Mouse (Mus musculus): Measurements from ENCODE around the gene Copz2. TPM values are rescaled to one million over a fixed set of nuclear protein-coding genes. Genes with fewer than 3 reads are reported as not detected.
A peak's percentile ranks its signal among the peaks of the same experiment; 100 is the strongest.
"Not testable (repeated sequence)": the region's sequence is repeated elsewhere in the genome, so short reads cannot be mapped to it uniquely, and the experiment has no call there.

Copz2 gene
- polyA plus RNA-seq (2015; fragmentation: Nextera tagmentation; extraction: Ambion mirVana), result 12.3 and 13.8 TPM in 2 replicates

GRCm38 (mm10) chr11:96849681-96850467 lies at the start of gene Copz2:
Gene Copz2 (plus strand): TSS chr11:96849870.
- no peak; the same call in 1 of the 2 replicates for ATAC-seq
- H3K27ac ChIP-seq, result no peak within 1 kb of the TSS
- peaks cover 13% of the 10 kb centered on the region for H3K4me1 ChIP-seq
- H3K27me3 ChIP-seq, result peaks cover 19% of the 10 kb centered on the region
- H3K36me3 ChIP-seq (ENCODE audit: poor library complexity, severe bottlenecking), result no peaks in the 10 kb centered on the region
- H3K4me3 ChIP-seq, result peak within 1 kb of the TSS; percentile 47
- no peaks in the 10 kb centered on the region for H3K9me3 ChIP-seq (replicated peaks)
- peak within 1 kb of the TSS; percentile 76 for H3K4me2 ChIP-seq
- H3K9ac ChIP-seq, result peak within 1 kb of the TSS; percentile 60
- WGBS, result 1% methylated on average over 59 of the region's 60 CpGs

DNA sequence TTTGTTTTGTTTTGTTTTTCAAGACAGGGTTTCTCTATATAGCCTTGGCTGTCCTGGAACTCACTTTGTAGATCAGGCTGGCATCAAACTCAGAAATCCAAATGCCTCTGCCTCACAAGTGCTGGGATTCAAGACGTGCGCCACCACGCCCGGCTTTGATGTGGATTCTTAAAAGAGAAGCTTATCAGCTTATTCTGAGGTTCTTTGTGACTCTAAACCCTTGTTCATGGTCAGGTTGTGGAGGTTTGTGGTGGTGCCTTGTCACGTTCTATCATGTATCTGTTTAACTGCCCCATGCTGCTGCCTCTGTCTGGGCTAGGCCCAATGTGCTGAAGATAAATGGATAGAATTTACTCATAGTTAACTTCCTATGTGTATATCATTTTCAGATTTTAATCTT lies 44.1 kb upstream of the Copz2 start:
- H3K36me3 ChIP-seq (ENCODE audit: poor library complexity, severe bottlenecking), result peaks cover 96% of the 10 kb centered on the region
- no peak overlapping the region for H3K4me2 ChIP-seq
- WGBS, result 86% methylated on average over 5 of the region's 5 CpGs
- no peak overlapping the region for H3K4me3 ChIP-seq
- no peaks in the 10 kb centered on the region for H3K27me3 ChIP-seq
- H3K9ac ChIP-seq, result no peak overlapping the region
- no peak for ATAC-seq
- H3K4me1 ChIP-seq, result no peaks in the 10 kb centered on the region
- H3K27ac ChIP-seq, result no peak overlapping the region
- no peaks in the 10 kb centered on the region for H3K9me3 ChIP-seq (replicated peaks)

DNA sequence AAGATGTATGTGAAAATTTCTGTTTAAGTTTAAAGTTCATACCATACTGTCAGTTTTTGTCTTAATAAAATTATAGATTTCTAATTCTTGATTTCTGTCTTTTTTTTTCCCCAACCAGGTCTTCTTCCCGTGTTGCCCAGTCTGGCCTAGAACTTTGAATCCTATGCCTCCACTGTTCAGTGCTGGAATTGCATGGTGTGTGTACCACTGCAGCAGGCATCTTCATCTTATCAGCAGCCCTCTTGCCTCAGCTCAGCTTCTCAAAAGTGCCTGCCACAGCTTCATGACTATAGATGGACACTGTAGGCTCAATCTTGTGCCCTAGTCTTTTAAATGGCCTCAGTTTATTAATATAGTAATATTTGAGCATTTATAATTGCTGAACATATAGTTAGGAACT lies 41.6 kb upstream of the Copz2 start:
- H3K27ac ChIP-seq, result no peak overlapping the region
- H3K9me3 ChIP-seq (replicated peaks), result no peaks in the 10 kb centered on the region
- H3K4me2 ChIP-seq, result no peak overlapping the region
- H3K4me1 ChIP-seq, result no peaks in the 10 kb centered on the region
- H3K27me3 ChIP-seq, result no peaks in the 10 kb centered on the region
- 63% methylated on average over 1 of the region's 1 CpGs for WGBS
- no peak for ATAC-seq
- peaks cover 97% of the 10 kb centered on the region for H3K36me3 ChIP-seq (ENCODE audit: poor library complexity, severe bottlenecking)
- H3K9ac ChIP-seq, result no peak overlapping the region
- H3K4me3 ChIP-seq, result no peak overlapping the region

- no peaks in the 10 kb centered on the region for H3K9me3 ChIP-seq (replicated peaks)
- no peaks in the 10 kb centered on the region for H3K27me3 ChIP-seq
- WGBS, result 95% methylated on average over 6 of the region's 6 CpGs
- no peak for ATAC-seq
- H3K4me2 ChIP-seq, result no peak overlapping the region
- H3K9ac ChIP-seq, result no peak overlapping the region
- H3K27ac ChIP-seq, result no peak overlapping the region
- H3K4me1 ChIP-seq, result no peaks in the 10 kb centered on the region
- no peak overlapping the region for H3K4me3 ChIP-seq
- H3K36me3 ChIP-seq (ENCODE audit: poor library complexity, severe bottlenecking), result peaks cover 92% of the 10 kb centered on the region
These were observed 40.0 kb upstream of the Copz2 start for GRCm38 (mm10) chr11:96809562-96810235.

- not testable (repeated sequence) for H3K9ac ChIP-seq; H3K4me3 ChIP-seq; H3K9me3 ChIP-seq (replicated peaks); H3K27ac ChIP-seq; H3K4me1 ChIP-seq; H3K4me2 ChIP-seq; ATAC-seq; H3K27me3 ChIP-seq
- peaks cover 84% of the 10 kb centered on the region for H3K36me3 ChIP-seq (ENCODE audit: poor library complexity, severe bottlenecking)
- WGBS, result 79% methylated on average over 1 of the region's 1 CpGs
These were observed 38.5 kb upstream of the Copz2 start for GRCm38 (mm10) chr11:96811188-96811587.

GRCm38 (mm10) chr11:96813455-96813854 lies 36.2 kb upstream of the Copz2 start:
- Histone ChIP-seq H3K9me3 (replicated peaks) (no peaks in the 10 kb centered on the region), H3K27me3 (no peaks in the 10 kb centered on the region), H3K9ac (no peak overlapping the region), H3K4me1 (no peaks in the 10 kb centered on the region), H3K27ac (no peak overlapping the region), H3K36me3 (ENCODE audit: poor library complexity, severe bottlenecking) (peaks cover 86% of the 10 kb centered on the region), H3K4me2 (no peak overlapping the region), H3K4me3 (no peak overlapping the region)
- ATAC-seq, result no peak
- 86% methylated on average over 4 of the region's 4 CpGs for WGBS

GRCm38 (mm10) chr11:96813920-96814319 lies 35.8 kb upstream of the Copz2 start:
- Histone ChIP-seq H3K27ac (no peak overlapping the region), H3K9ac (no peak overlapping the region), H3K9me3 (replicated peaks) (no peaks in the 10 kb centered on the region), H3K4me3 (no peak overlapping the region), H3K27me3 (no peaks in the 10 kb centered on the region), H3K4me2 (no peak overlapping the region), H3K36me3 (ENCODE audit: poor library complexity, severe bottlenecking) (peaks cover 86% of the 10 kb centered on the region), H3K4me1 (no peaks in the 10 kb centered on the region)
- 93% methylated on average over 5 of the region's 5 CpGs for WGBS
- ATAC-seq, result no peak

GRCm38 (mm10) chr11:96814443-96814842 lies 35.2 kb upstream of the Copz2 start:
- WGBS, result 92% methylated on average over 2 of the region's 2 CpGs
- Histone ChIP-seq H3K27ac (no peak overlapping the region), H3K27me3 (no peaks in the 10 kb centered on the region), H3K36me3 (ENCODE audit: poor library complexity, severe bottlenecking) (peaks cover 86% of the 10 kb centered on the region), H3K4me1 (no peaks in the 10 kb centered on the region), H3K4me3 (no peak overlapping the region), H3K9ac (no peak overlapping the region), H3K4me2 (no peak overlapping the region), H3K9me3 (replicated peaks) (no peaks in the 10 kb centered on the region)
- ATAC-seq, result no peak

DNA sequence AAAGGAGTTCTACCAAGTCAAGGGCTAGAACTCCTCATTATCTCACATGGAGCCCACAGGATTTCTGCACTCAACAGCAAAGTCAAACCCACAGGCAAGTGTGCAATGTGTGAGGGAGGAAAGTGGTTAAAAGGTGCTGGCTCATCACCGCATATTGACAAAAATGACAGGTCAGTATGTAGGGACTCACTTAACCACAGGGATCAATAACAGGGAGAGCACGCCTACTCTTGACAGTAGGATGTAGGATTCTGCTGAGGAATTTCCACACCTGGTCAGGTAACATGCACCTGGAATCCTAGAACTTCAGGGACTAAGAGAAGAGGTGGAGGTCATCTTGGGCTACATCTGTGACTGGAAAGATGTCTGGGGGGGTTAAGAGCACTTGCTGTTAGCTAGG lies 33.8 kb upstream of the Copz2 start:
- Histone ChIP-seq H3K27ac (no peak overlapping the region), H3K4me3 (no peak overlapping the region), H3K36me3 (ENCODE audit: poor library complexity, severe bottlenecking) (peaks cover 86% of the 10 kb centered on the region), H3K4me2 (no peak overlapping the region), H3K27me3 (no peaks in the 10 kb centered on the region), H3K4me1 (no peaks in the 10 kb centered on the region), H3K9me3 (replicated peaks) (no peaks in the 10 kb centered on the region), H3K9ac (no peak overlapping the region)
- WGBS, result 99% methylated on average over 2 of the region's 2 CpGs
- no peak for ATAC-seq

DNA sequence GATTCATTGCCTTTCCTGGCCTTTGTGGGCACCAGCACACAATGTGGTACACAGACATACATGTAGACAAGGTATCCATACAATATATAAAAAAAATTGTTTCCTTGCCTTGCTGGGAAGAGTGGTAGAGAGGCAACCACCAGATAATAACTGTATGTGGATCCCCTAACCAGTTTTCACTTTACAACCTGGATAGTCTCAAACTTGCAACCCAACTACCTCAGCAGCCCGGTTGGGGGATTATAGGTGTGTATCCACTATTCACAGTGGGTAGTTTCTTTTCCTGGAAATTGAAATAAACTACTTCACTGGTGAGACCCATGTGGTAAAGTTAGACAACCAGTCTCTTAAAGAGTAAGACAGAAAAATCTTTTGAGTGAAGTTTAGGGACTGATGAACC lies 33.2 kb upstream of the Copz2 start:
- no peaks in the 10 kb centered on the region for H3K27me3 ChIP-seq
- H3K9ac ChIP-seq, result no peak overlapping the region
- H3K27ac ChIP-seq, result no peak overlapping the region
- peaks cover 86% of the 10 kb centered on the region for H3K36me3 ChIP-seq (ENCODE audit: poor library complexity, severe bottlenecking)
- WGBS, result 88% methylated on average over 1 of the region's 1 CpGs
- ATAC-seq, result no peak
- H3K4me2 ChIP-seq, result no peak overlapping the region
- H3K4me1 ChIP-seq, result no peaks in the 10 kb centered on the region
- H3K9me3 ChIP-seq (replicated peaks), result no peaks in the 10 kb centered on the region
- no peak overlapping the region for H3K4me3 ChIP-seq

- H3K27me3 ChIP-seq, result no peaks in the 10 kb centered on the region
- H3K4me3 ChIP-seq, result no peak overlapping the region
- 61% methylated on average over 5 of the region's 5 CpGs for WGBS
- no peaks in the 10 kb centered on the region for H3K9me3 ChIP-seq (replicated peaks)
- H3K9ac ChIP-seq, result no peak overlapping the region
- H3K36me3 ChIP-seq (ENCODE audit: poor library complexity, severe bottlenecking), result peaks cover 86% of the 10 kb centered on the region
- H3K27ac ChIP-seq, result no peak overlapping the region
- no peak for ATAC-seq
- H3K4me1 ChIP-seq, result no peaks in the 10 kb centered on the region
- H3K4me2 ChIP-seq, result no peak overlapping the region
These were observed 32.7 kb upstream of the Copz2 start for GRCm38 (mm10) chr11:96816979-96817378.

DNA sequence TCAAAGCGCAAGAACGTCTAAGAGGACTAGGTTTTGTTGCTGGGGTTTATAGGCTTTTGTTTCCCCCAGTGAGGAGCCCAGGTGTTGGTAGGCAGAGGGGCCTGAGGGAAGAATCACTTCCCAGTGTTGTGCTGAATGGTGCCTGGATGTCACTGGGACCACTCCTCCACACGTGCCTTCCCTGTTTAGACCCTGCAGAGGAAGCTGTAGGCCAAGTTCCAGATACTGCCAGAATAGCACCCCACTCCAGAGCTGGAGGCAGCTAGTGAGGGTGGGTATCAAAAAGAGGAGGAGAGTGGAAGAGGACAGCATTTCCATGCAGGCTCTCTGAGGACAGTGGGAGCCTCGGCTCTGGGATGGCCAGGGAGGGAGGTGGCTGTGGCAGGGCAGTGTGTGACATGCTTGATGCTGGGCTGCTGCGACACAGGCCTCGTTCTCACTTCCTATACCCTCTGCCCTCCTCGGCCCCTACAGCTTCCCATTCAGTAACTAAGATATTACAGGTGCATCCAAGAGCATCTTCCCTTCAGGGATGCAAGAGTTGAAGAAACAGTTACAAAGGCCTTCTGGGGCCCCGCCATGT lies 31.5 kb upstream of the Copz2 start:
- Histone ChIP-seq H3K4me1 (peaks cover 12% of the 10 kb centered on the region), H3K27me3 (no peaks in the 10 kb centered on the region), H3K9me3 (replicated peaks) (no peaks in the 10 kb centered on the region), H3K4me2 (no peak overlapping the region), H3K36me3 (ENCODE audit: poor library complexity, severe bottlenecking) (peaks cover 85% of the 10 kb centered on the region), H3K27ac (no peak overlapping the region), H3K4me3 (no peak overlapping the region), H3K9ac (no peak overlapping the region)
- WGBS, result 80% methylated on average over 8 of the region's 8 CpGs
- ATAC-seq, result no peak
